Comparison of ENCODE assay signal across 11 mouse cellular contexts in genomic region chr12:91050593-91051325, GRCm38 (mm10).
A peak's percentile ranks its signal among the peaks of the same experiment; 100 is the strongest.
DNase-seq lines count a peak whose midpoint lies in the region; ATAC-seq and TF ChIP-seq lines count a peak whose summit lies in the region.
"Had no signal": no experiment of that assay in that cellular context is flagged by ENCODE, and none has a peak within 500 bp of the region (broad histone marks: within the 10 kb centered on the region; RNA-seq: fewer than 3 reads in every experiment).

No protein-coding gene starts in this region.

- no peak for TF ChIP-seq POLR2A in liver, adult 2 months (IDR thresholded peaks at IDR 0.05; ENCODE audit: extremely low read depth, insufficient read depth, low read length)
- no peak for TF ChIP-seq POLR2A in lung, adult 2 months (IDR thresholded peaks at IDR 0.05; ENCODE audit: borderline replicate concordance, extremely low read depth, low read depth, low read length)

- H3K27me3 ChIP-seq in embryonic facial prominence, embryonic 14.5 days (replicated peaks; ENCODE audit: control insufficient read depth, insufficient read depth, low read length) = no peaks in the 10 kb centered on the region
- no peaks in the 10 kb centered on the region for H3K27me3 ChIP-seq in embryonic facial prominence, embryonic 10.5 days (replicated peaks; ENCODE audit: low read depth, poor library complexity, severe bottlenecking)
- no peaks in the 10 kb centered on the region for H3K27me3 ChIP-seq in liver, adult 2 months (ENCODE audit: control insufficient read depth, insufficient read depth, low read length)
- H3K27me3 ChIP-seq in liver, postnatal 0 days (ENCODE audit: insufficient read depth, low read length) = no peaks in the 10 kb centered on the region
- H3K27me3 ChIP-seq: neural tube, embryonic 13.5 days had no signal

- no peak for TF ChIP-seq EP300 in liver, postnatal 0 days (IDR thresholded peaks at IDR 0.05; ENCODE audit: low read depth)

- H3K4me2 ChIP-seq in embryonic facial prominence, embryonic 14.5 days (ENCODE audit: low read depth, low read length) = no peak overlapping the region
- no peak overlapping the region for H3K4me2 ChIP-seq in liver, postnatal 0 days (ENCODE audit: low read depth, low read length)
- H3K4me2 ChIP-seq: neural tube, embryonic 13.5 days had no signal

- no peaks in the 10 kb centered on the region for H3K36me3 ChIP-seq in embryonic facial prominence, embryonic 14.5 days (ENCODE audit: control insufficient read depth, insufficient read depth, low read length)
- no peaks in the 10 kb centered on the region for H3K36me3 ChIP-seq in embryonic facial prominence, embryonic 10.5 days (replicated peaks)
- H3K36me3 ChIP-seq in liver, adult 2 months (ENCODE audit: control insufficient read depth, insufficient read depth, low read length) = no peaks in the 10 kb centered on the region
- H3K36me3 ChIP-seq in liver, postnatal 0 days (replicated peaks; ENCODE audit: insufficient read depth, low read length) = no peaks in the 10 kb centered on the region
- H3K36me3 ChIP-seq: neural tube, embryonic 13.5 days had no signal

- no peak overlapping the region for H3K9ac ChIP-seq in embryonic facial prominence, embryonic 14.5 days (ENCODE audit: low read depth, low read length)
- no peak overlapping the region for H3K9ac ChIP-seq in liver, adult 2 months (ENCODE audit: low read depth, low read length)
- H3K9ac ChIP-seq in liver, postnatal 0 days (replicated peaks) = no peak overlapping the region
- H3K9ac ChIP-seq: neural tube, embryonic 13.5 days had no signal

- no peak overlapping the region for H3K27ac ChIP-seq in embryonic facial prominence, embryonic 14.5 days (replicated peaks; ENCODE audit: low read depth, low read length)
- no peak overlapping the region for H3K27ac ChIP-seq in embryonic facial prominence, embryonic 10.5 days (replicated peaks)
- no peak overlapping the region for H3K27ac ChIP-seq in liver, adult 2 months (replicated peaks; ENCODE audit: insufficient read depth, low read depth, low read length)
- no peak overlapping the region for H3K27ac ChIP-seq in liver, postnatal 0 days (ENCODE audit: low read depth)
- H3K27ac ChIP-seq: neural tube, embryonic 13.5 days had no signal

- ATAC-seq in embryonic facial prominence, embryonic 14.5 days (ENCODE audit: low read depth) = no peak
- no peak for ATAC-seq in liver, postnatal 0 days

- no peak for TF ChIP-seq CTCF in liver, adult 2 months (IDR thresholded peaks at IDR 0.05; ENCODE audit: low read depth, low read length)
- TF ChIP-seq CTCF in liver, postnatal 0 days (IDR thresholded peaks at IDR 0.05; ENCODE audit: low read depth) = no peak
- TF ChIP-seq CTCF in lung, adult 2 months (IDR thresholded peaks at IDR 0.05; ENCODE audit: insufficient read depth, low read length) = no peak

- no peak overlapping the region for H3K4me3 ChIP-seq in embryonic facial prominence, embryonic 14.5 days (ENCODE audit: low read depth, low read length)
- no peak overlapping the region for H3K4me3 ChIP-seq in embryonic facial prominence, embryonic 10.5 days
- no peak overlapping the region for H3K4me3 ChIP-seq in liver, adult 2 months (ENCODE audit: insufficient read depth, low read depth, low read length)
- no peak overlapping the region for H3K4me3 ChIP-seq in liver, postnatal 0 days (ENCODE audit: low read depth, low read length)
- no peak overlapping the region for H3K4me3 ChIP-seq in lung, adult 2 months (replicated peaks; ENCODE audit: extremely low read depth, low read depth, low read length)
- H3K4me3 ChIP-seq: neural tube, embryonic 13.5 days had no signal

- H3K4me1 ChIP-seq in embryonic facial prominence, embryonic 14.5 days (ENCODE audit: control insufficient read depth, insufficient read depth, low read length) = no peaks in the 10 kb centered on the region
- H3K4me1 ChIP-seq in embryonic facial prominence, embryonic 10.5 days = no peaks in the 10 kb centered on the region
- H3K4me1 ChIP-seq in liver, adult 2 months (ENCODE audit: control insufficient read depth, insufficient read depth, low read length) = no peaks in the 10 kb centered on the region
- no peaks in the 10 kb centered on the region for H3K4me1 ChIP-seq in liver, postnatal 0 days (ENCODE audit: insufficient read depth)
- H3K4me1 ChIP-seq in lung, adult 2 months (ENCODE audit: control insufficient read depth, insufficient read depth, low read length) = no peaks in the 10 kb centered on the region
- H3K4me1 ChIP-seq: neural tube, embryonic 13.5 days had no signal

- 75% methylated on average over 9 of the region's 9 CpGs for WGBS in embryonic facial prominence, embryonic 14.5 days
- WGBS in embryonic facial prominence, embryonic 10.5 days = 95% methylated on average over 9 of the region's 9 CpGs
- WGBS in liver, adult 2 months = 53% methylated on average over 9 of the region's 9 CpGs
- 87% methylated on average over 9 of the region's 9 CpGs for WGBS in liver, postnatal 0 days (ENCODE audit: insufficient replicate concordance)
- WGBS in lung, adult 2 months = 85% methylated on average over 9 of the region's 9 CpGs

- H3K9me3 ChIP-seq in embryonic facial prominence, embryonic 14.5 days (ENCODE audit: control insufficient read depth, low read length) = no peaks in the 10 kb centered on the region
- H3K9me3 ChIP-seq in embryonic facial prominence, embryonic 10.5 days = no peaks in the 10 kb centered on the region
- no peaks in the 10 kb centered on the region for H3K9me3 ChIP-seq in liver, postnatal 0 days (ENCODE audit: low read length)
- H3K9me3 ChIP-seq: neural tube, embryonic 13.5 days had no signal

- H3K79me2 ChIP-seq in liver, adult 2 months (ENCODE audit: control insufficient read depth, insufficient read depth, low read length) = no peaks in the 10 kb centered on the region

- DNase-seq in embryonic facial prominence, embryonic 14.5 days (ENCODE audit: low spot score) = peak; percentile 21
- DNase-seq in embryonic facial prominence, embryonic 10.5 days (ENCODE audit: low spot score) = no peak
- DNase-seq in liver, adult 2 months (ENCODE audit: extremely low read depth, low read depth, low spot score) = peak; percentile 81
- no peak for DNase-seq in liver, postnatal 0 days
- DNase-seq in cerebellum, postnatal 10 days = peak; percentile 84 to 86
- DNase-seq in left cerebral cortex, adult 18-20 months (ENCODE audit: low spot score in 2 of 2) = peak; percentile 7 to 10
- no peak for DNase-seq in spleen, adult 12 weeks (ENCODE audit: low spot score)
- no peak for DNase-seq in lung, adult 2 months
- DNase-seq: B cell, adult 2 months; kidney, adult 9 months had no signal

Comparison
In these comparisons a context has a peak if more than half of its experiments do, and no peak if none do; other contexts are left out.
1. DNase-seq: peak in embryonic facial prominence, embryonic 14.5 days (single experiment), liver, adult 2 months (single experiment), cerebellum, postnatal 10 days (2 of 2) and left cerebral cortex, adult 18-20 months (2 of 2); none in embryonic facial prominence, embryonic 10.5 days (single experiment), liver, postnatal 0 days (single experiment), spleen, adult 12 weeks (single experiment) and lung, adult 2 months (single experiment).